Mouse (Mus musculus) midbrain, embryonic 13.5 days (tissue): Measurements from ENCODE around the gene Chst15. TPM values are rescaled to one million over a fixed set of nuclear protein-coding genes. Genes with fewer than 3 reads are reported as not detected.
A peak's percentile ranks its signal among the peaks of the same experiment; 100 is the strongest.

Experiments
- ATAC-seq: fragments of 200-750 bp; cut with Nextera tagmentation; 2 replicates; pipeline ENCODE4 v1.8.0; 2017; ENCODE audit warnings: mild to moderate bottlenecking, moderate TSS enrichment, moderate library complexity
- H3K27ac ChIP-seq: fragments of 300-500 bp; sonication (generic); 2 replicates; pipeline ENCODE4 v1.5.1; 2015; ENCODE audit warnings: inconsistent platforms, mild to moderate bottlenecking, moderate library complexity
- H3K27me3 ChIP-seq: fragments of 300-500 bp; sonication (generic); 2 replicates; pipeline ENCODE4 v1.6.1; 2015; ENCODE audit warnings: mild to moderate bottlenecking, inconsistent platforms
- H3K36me3 ChIP-seq: fragments of 300-500 bp; sonication (generic); 2 replicates; pipeline ENCODE4 v1.6.1; 2015; ENCODE audit warnings: mild to moderate bottlenecking, inconsistent platforms
- H3K4me1 ChIP-seq: fragments of 300-500 bp; sonication (generic); replicated peaks from 2 replicates; pipeline ENCODE4 v1.6.1; 2015; ENCODE audit warnings: inconsistent platforms
- H3K4me2 ChIP-seq: fragments of 300-500 bp; sonication (generic); replicated peaks from 2 replicates; pipeline ENCODE4 v1.6.1; 2015; ENCODE audit warnings: moderate library complexity, mild to moderate bottlenecking, inconsistent platforms
- H3K4me3 ChIP-seq: fragments of 300-500 bp; sonication (generic); replicated peaks from 2 replicates; pipeline ENCODE4 v1.5.1; 2015; ENCODE audit warnings: mild to moderate bottlenecking, inconsistent platforms
- H3K9ac ChIP-seq: fragments of 300-500 bp; sonication (generic); replicated peaks from 2 replicates; pipeline ENCODE4 v1.6.1; 2015; ENCODE audit warnings: mild to moderate bottlenecking, inconsistent platforms
- H3K9me3 ChIP-seq: fragments of 300-500 bp; sonication (generic); 2 replicates; pipeline ENCODE4 v1.6.1; 2016; ENCODE audit warnings: mild to moderate bottlenecking, inconsistent platforms
- WGBS: fragments of 180-500 bp; shearing (Covaris S2); methylation state at CpG from one replicate; pipeline ENCODE4 v1.1.7; 2015; 5-methylcytosine and 5-hydroxymethylcytosine counted together
- polyA plus RNA-seq: library from polyadenylated mRNA; unstranded; fragments of >200 nt; fragmentation: Nextera tagmentation; extraction: Ambion mirVana; gene quantifications from 2 replicates; pipeline ENCODE4 v1.2.1, GENCODE M21; 2015

The Chst15 gene
- polyA plus RNA-seq, result 17.9 and 18.6 TPM in 2 replicates

- H3K27me3 ChIP-seq, result no peaks in the 10 kb centered on the region
- WGBS, result under 1% methylated on average over 34 of the region's 34 CpGs
- H3K27ac ChIP-seq, result peak within 1 kb of the TSS; percentile 87
- peaks cover 50% of the 10 kb centered on the region for H3K4me1 ChIP-seq
- no peaks in the 10 kb centered on the region for H3K36me3 ChIP-seq
- peak within 1 kb of the TSS; percentile 96 for H3K4me2 ChIP-seq
- peak within 1 kb of the TSS; percentile 70 for H3K4me3 ChIP-seq
- no peaks in the 10 kb centered on the region for H3K9me3 ChIP-seq
- peak; percentile 51; the same call in 1 of the 2 replicates for ATAC-seq
- H3K9ac ChIP-seq, result peak within 1 kb of the TSS; percentile 93
Observed at GRCm38 (mm10) chr7:132317036-132317541, at the start of gene Chst15. Gene Chst15 (minus strand): TSS chr7:132317228.

- Histone ChIP-seq H3K4me1 (no peaks in the 10 kb centered on the region; the same call in 1 of the 2 replicates), H3K27ac (no peak overlapping the region), H3K27me3 (no peaks in the 10 kb centered on the region), H3K36me3 (no peaks in the 10 kb centered on the region), H3K4me2 (no peak overlapping the region), H3K9ac (no peak overlapping the region), H3K4me3 (no peak overlapping the region), H3K9me3 (no peaks in the 10 kb centered on the region)
- 94% methylated on average over 5 of the region's 5 CpGs for WGBS
- ATAC-seq, result no peak
Observed at GRCm38 (mm10) chr7:132365703-132366384, 48.8 kb upstream of the Chst15 start.

- Histone ChIP-seq H3K36me3 (no peaks in the 10 kb centered on the region), H3K4me2 (no peak overlapping the region), H3K27me3 (no peaks in the 10 kb centered on the region), H3K27ac (no peak overlapping the region), H3K4me1 (no peaks in the 10 kb centered on the region; the same call in 1 of the 2 replicates), H3K9me3 (no peaks in the 10 kb centered on the region), H3K4me3 (no peak overlapping the region), H3K9ac (no peak overlapping the region)
- no peak for ATAC-seq
- WGBS, result 83% methylated on average over 5 of the region's 5 CpGs
Observed at GRCm38 (mm10) chr7:132365111-132365510, 48.1 kb upstream of the Chst15 start.

GRCm38 (mm10) chr7:132364506-132364905 lies 47.5 kb upstream of the Chst15 start:
- Histone ChIP-seq H3K4me1 (no peaks in the 10 kb centered on the region; the same call in 1 of the 2 replicates), H3K36me3 (no peaks in the 10 kb centered on the region), H3K4me2 (no peak overlapping the region), H3K27ac (no peak overlapping the region), H3K27me3 (no peaks in the 10 kb centered on the region), H3K9me3 (no peaks in the 10 kb centered on the region), H3K4me3 (no peak overlapping the region), H3K9ac (no peak overlapping the region)
- ATAC-seq, result no peak
- 81% methylated on average over 5 of the region's 5 CpGs for WGBS

GRCm38 (mm10) chr7:132360336-132360735 lies 43.3 kb upstream of the Chst15 start:
- H3K4me1 ChIP-seq, result peaks cover 13% of the 10 kb centered on the region
- no peaks in the 10 kb centered on the region for H3K27me3 ChIP-seq
- H3K36me3 ChIP-seq, result no peaks in the 10 kb centered on the region
- no peaks in the 10 kb centered on the region for H3K9me3 ChIP-seq
- no peak overlapping the region for H3K27ac ChIP-seq
- no peak overlapping the region for H3K9ac ChIP-seq
- no peak overlapping the region for H3K4me2 ChIP-seq
- 82% methylated on average over 4 of the region's 4 CpGs for WGBS
- no peak for ATAC-seq
- no peak overlapping the region for H3K4me3 ChIP-seq

- Histone ChIP-seq H3K9ac (no peak overlapping the region), H3K4me1 (peaks cover 13% of the 10 kb centered on the region), H3K36me3 (no peaks in the 10 kb centered on the region), H3K27me3 (no peaks in the 10 kb centered on the region), H3K27ac (no peak overlapping the region), H3K4me3 (no peak overlapping the region), H3K4me2 (no peak overlapping the region), H3K9me3 (no peaks in the 10 kb centered on the region)
- 78% methylated on average over 4 of the region's 4 CpGs for WGBS
- no peak for ATAC-seq
Observed at GRCm38 (mm10) chr7:132358709-132359108, 41.7 kb upstream of the Chst15 start.

- no peaks in the 10 kb centered on the region for H3K27me3 ChIP-seq
- no peak overlapping the region for H3K4me2 ChIP-seq
- H3K27ac ChIP-seq, result no peak overlapping the region
- peaks cover 13% of the 10 kb centered on the region for H3K4me1 ChIP-seq
- 74% methylated on average over 3 of the region's 3 CpGs for WGBS
- ATAC-seq, result no peak
- no peak overlapping the region for H3K4me3 ChIP-seq
- H3K36me3 ChIP-seq, result no peaks in the 10 kb centered on the region
- no peak overlapping the region for H3K9ac ChIP-seq
- H3K9me3 ChIP-seq, result no peaks in the 10 kb centered on the region
Observed at GRCm38 (mm10) chr7:132358250-132358649, 41.2 kb upstream of the Chst15 start.

GRCm38 (mm10) chr7:132357841-132358237 lies 40.8 kb upstream of the Chst15 start:
- no peaks in the 10 kb centered on the region for H3K27me3 ChIP-seq
- ATAC-seq, result no peak
- H3K27ac ChIP-seq, result no peak overlapping the region
- no peak overlapping the region for H3K4me3 ChIP-seq
- H3K4me1 ChIP-seq, result peaks cover 13% of the 10 kb centered on the region
- 90% methylated on average over 3 of the region's 3 CpGs for WGBS
- no peak overlapping the region for H3K4me2 ChIP-seq
- no peak overlapping the region for H3K9ac ChIP-seq
- no peaks in the 10 kb centered on the region for H3K36me3 ChIP-seq
- no peaks in the 10 kb centered on the region for H3K9me3 ChIP-seq

GRCm38 (mm10) chr7:132356881-132357840 lies 40.1 kb upstream of the Chst15 start:
- no peaks in the 10 kb centered on the region for H3K27me3 ChIP-seq
- H3K36me3 ChIP-seq, result no peaks in the 10 kb centered on the region
- ATAC-seq, result no peak
- H3K9me3 ChIP-seq, result no peaks in the 10 kb centered on the region
- H3K27ac ChIP-seq, result no peak overlapping the region
- no peak overlapping the region for H3K4me3 ChIP-seq
- 29% methylated on average over 10 of the region's 10 CpGs for WGBS
- H3K4me2 ChIP-seq, result no peak overlapping the region
- no peak overlapping the region for H3K9ac ChIP-seq
- H3K4me1 ChIP-seq, result peaks cover 13% of the 10 kb centered on the region

- no peak overlapping the region for H3K4me3 ChIP-seq
- WGBS, result 17% methylated on average over 8 of the region's 8 CpGs
- no peak overlapping the region for H3K27ac ChIP-seq
- no peaks in the 10 kb centered on the region for H3K9me3 ChIP-seq
- no peaks in the 10 kb centered on the region for H3K27me3 ChIP-seq
- no peaks in the 10 kb centered on the region for H3K36me3 ChIP-seq
- no peak for ATAC-seq
- H3K4me2 ChIP-seq, result no peak overlapping the region
- H3K4me1 ChIP-seq, result peaks cover 13% of the 10 kb centered on the region
- H3K9ac ChIP-seq, result no peak overlapping the region
Observed at GRCm38 (mm10) chr7:132356185-132356584, 39.2 kb upstream of the Chst15 start.

- 74% methylated on average over 6 of the region's 6 CpGs for WGBS
- peaks cover 13% of the 10 kb centered on the region for H3K4me1 ChIP-seq
- no peak for ATAC-seq
Observed at GRCm38 (mm10) chr7:132355767-132356166, 38.7 kb upstream of the Chst15 start.

GRCm38 (mm10) chr7:132349075-132349572 lies 32.1 kb upstream of the Chst15 start:
- 79% methylated on average over 6 of the region's 6 CpGs for WGBS
- H3K9me3 ChIP-seq, result no peaks in the 10 kb centered on the region

More at GRCm38 (mm10) chr7:132355767-132356166, 38.7 kb upstream of the Chst15 start:
- Histone ChIP-seq H3K27ac (no peak overlapping the region), H3K27me3 (no peaks in the 10 kb centered on the region), H3K9ac (no peak overlapping the region), H3K9me3 (no peaks in the 10 kb centered on the region), H3K4me3 (no peak overlapping the region), H3K36me3 (no peaks in the 10 kb centered on the region), H3K4me2 (no peak overlapping the region)

More at GRCm38 (mm10) chr7:132349075-132349572, 32.1 kb upstream of the Chst15 start:
- no peaks in the 10 kb centered on the region for H3K36me3 ChIP-seq
- no peak overlapping the region for H3K27ac ChIP-seq
- peaks cover 5% of the 10 kb centered on the region; the same call in 1 of the 2 replicates for H3K4me1 ChIP-seq
- H3K4me2 ChIP-seq, result no peak overlapping the region
- H3K4me3 ChIP-seq, result no peak overlapping the region
- H3K27me3 ChIP-seq, result no peaks in the 10 kb centered on the region
- no peak overlapping the region for H3K9ac ChIP-seq
- ATAC-seq, result no peak
